Mouse (Mus musculus) myocyte (in vitro differentiated cells): Measurements from ENCODE around the gene Hgf. TPM values are rescaled to one million over a fixed set of nuclear protein-coding genes. Genes with fewer than 3 reads are reported as not detected.

ENCODE experiments used
- H3K27me3 ChIP-seq: one replicate; pipeline ENCODE4 v1.6.1; 2011; ENCODE audit not compliant: control insufficient read depth, insufficient read depth, insufficient read length
- H3K36me3 ChIP-seq: one replicate; pipeline ENCODE4 v1.6.1; 2011; ENCODE audit not compliant: control insufficient read depth, insufficient read depth
- H3K4me2 ChIP-seq: one replicate; pipeline ENCODE4 v1.6.1; 2011; ENCODE audit warnings: low read depth, control low read depth
- H3K4me3 ChIP-seq: one replicate; pipeline ENCODE4 v1.5.1; 2011; ENCODE audit warnings: mild to moderate bottlenecking, control low read depth, moderate library complexity
- H3K79me2 ChIP-seq: one replicate; pipeline ENCODE4 v1.6.1; 2011; ENCODE audit not compliant: control insufficient read depth, insufficient read depth
- H3ac ChIP-seq: one replicate; pipeline ENCODE4 v1.6.1; 2011; ENCODE audit not compliant: control insufficient read depth, insufficient read length
- CEBPB ChIP-seq: IDR thresholded peaks from 2 replicates; pipeline ENCODE4 v1.6.1; 2011; ENCODE audit warnings: mild to moderate bottlenecking, moderate library complexity; ENCODE audit not compliant: poor library complexity, insufficient read depth, severe bottlenecking
- E2F4 ChIP-seq: IDR thresholded peaks from one replicate; pipeline ENCODE4 v1.6.1; 2011; ENCODE audit warnings: mild to moderate bottlenecking, control low read depth, moderate library complexity; ENCODE audit not compliant: insufficient read depth
- MAX ChIP-seq: IDR thresholded peaks from one replicate; pipeline ENCODE4 v1.6.1; 2011; ENCODE audit warnings: low read depth, mild to moderate bottlenecking, control low read depth
- MYOD1 ChIP-seq, 3 experiments: IDR thresholded peaks; one replicate each; pipeline ENCODE4 v1.6.1; 2011; ENCODE audit warnings: control low read depth in 2 of 3, low read depth in 2 of 3, mild to moderate bottlenecking in 2 of 3, moderate library complexity in 1 of 3; ENCODE audit not compliant: insufficient read length in 2 of 3, control insufficient read depth in 1 of 3
- MYOG ChIP-seq, 3 experiments: IDR thresholded peaks; one replicate each; pipeline ENCODE4 v1.6.1; 2011; ENCODE audit warnings: control low read depth in 2 of 3, low read depth in 2 of 3, mild to moderate bottlenecking in 2 of 3; ENCODE audit not compliant: insufficient read length in 2 of 3, control insufficient read depth in 1 of 3, insufficient read depth in 1 of 3
- POLR2A ChIP-seq: IDR thresholded peaks from one replicate; pipeline ENCODE4 v1.6.1; 2011; ENCODE audit warnings: low read depth, mild to moderate bottlenecking, control low read depth, moderate library complexity; ENCODE audit not compliant: insufficient read length
- POLR2AphosphoS2 ChIP-seq: IDR thresholded peaks from one replicate; pipeline ENCODE4 v1.6.1; 2011; ENCODE audit warnings: low read depth, control low read depth; ENCODE audit not compliant: insufficient read length
- REST ChIP-seq: IDR thresholded peaks from one replicate; pipeline ENCODE4 v1.6.1; 2011; ENCODE audit warnings: mild to moderate bottlenecking, control low read depth, moderate library complexity; ENCODE audit not compliant: insufficient read depth, insufficient read length
- SRF ChIP-seq: IDR thresholded peaks from one replicate; pipeline ENCODE4 v1.6.1; 2011; ENCODE audit warnings: low read depth; ENCODE audit not compliant: control insufficient read depth, insufficient read length
- TCF12 ChIP-seq: IDR thresholded peaks from one replicate; pipeline ENCODE4 v1.6.1; 2011; ENCODE audit warnings: mild to moderate bottlenecking, control low read depth; ENCODE audit not compliant: poor library complexity, insufficient read depth, severe bottlenecking
- TCF3 ChIP-seq: IDR thresholded peaks from one replicate; pipeline ENCODE4 v1.6.1; 2011; ENCODE audit warnings: low read depth, control low read depth; ENCODE audit not compliant: insufficient read length
- USF1 ChIP-seq: IDR thresholded peaks from one replicate; pipeline ENCODE4 v1.6.1; 2011; ENCODE audit warnings: low read depth, mild to moderate bottlenecking, control low read depth, moderate library complexity
- polyA plus RNA-seq: library from polyadenylated mRNA; unstranded; fragments of >200 nt; fragmentation: generic; extraction: Trizol; gene quantifications from one replicate; pipeline ENCODE4 v1.2.1, GENCODE M21; 2012; ENCODE audit warnings: missing spikeins

Hgf gene
- polyA plus RNA-seq, 1 experiment, result 2.1 TPM

- Histone ChIP-seq H3K4me2 (no peak overlapping the region), H3K79me2 (no peaks in the 10 kb centered on the region), H3ac (no peak overlapping the region), H3K36me3 (no peaks in the 10 kb centered on the region), H3K4me3 (no peak overlapping the region), H3K27me3 (no peaks in the 10 kb centered on the region)
- TF ChIP-seq SRF, result no peak
- TF ChIP-seq POLR2A, result no peak
- no peak for TF ChIP-seq MAX
- no peak for TF ChIP-seq POLR2AphosphoS2
- TF ChIP-seq MYOD1 (IDR thresholded peaks at IDR 0.05; ENCODE audit: control insufficient read depth in 1 of 3, insufficient read length in 2 of 3, low read depth in 2 of 3), result no peak
- TF ChIP-seq REST, result no peak
- no peak; the same call in 1 of the 2 replicates for TF ChIP-seq CEBPB
- no peak for TF ChIP-seq TCF3
- no peak for TF ChIP-seq TCF12
- TF ChIP-seq E2F4, result no peak
- no peak for TF ChIP-seq MYOG (IDR thresholded peaks at IDR 0.05; ENCODE audit: control insufficient read depth in 1 of 3, insufficient read depth in 1 of 3, insufficient read length in 2 of 3, low read depth in 2 of 3)
- no peak for TF ChIP-seq USF1
These were observed 94.4 kb downstream of the Hgf start for GRCm38 (mm10) chr5:16647701-16648100.

- Histone ChIP-seq H3ac (no peak overlapping the region), H3K4me2 (no peak overlapping the region), H3K27me3 (no peaks in the 10 kb centered on the region), H3K79me2 (no peaks in the 10 kb centered on the region), H3K36me3 (no peaks in the 10 kb centered on the region), H3K4me3 (no peak overlapping the region)
- TF ChIP-seq REST (no peak), USF1 (no peak), POLR2A (no peak)
These were observed 96.9 kb downstream of the Hgf start for GRCm38 (mm10) chr5:16650240-16650639.

DNA sequence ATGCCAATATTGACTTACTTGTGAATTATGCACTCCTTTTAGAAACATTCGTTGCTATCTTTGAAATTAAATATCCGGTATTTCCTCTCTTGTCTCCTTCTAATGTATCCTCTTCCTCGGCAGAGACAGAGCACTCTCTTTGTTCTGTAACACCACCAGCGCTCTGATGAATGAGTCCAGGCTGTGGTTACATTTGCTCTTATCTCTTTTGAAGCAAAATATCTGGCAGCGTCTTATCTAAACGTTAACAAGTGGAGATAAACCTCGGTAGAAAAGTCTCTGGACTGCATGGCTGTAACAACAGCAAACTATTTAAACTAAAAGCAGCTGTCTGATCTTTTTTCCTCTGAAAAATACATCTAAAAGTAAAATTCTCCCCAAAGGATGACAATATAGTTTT is 100.7 kb downstream of the Hgf start:
- H3K4me2 ChIP-seq, result no peak overlapping the region
- H3K36me3 ChIP-seq, result no peaks in the 10 kb centered on the region

More for the DNA sequence above, 100.7 kb downstream of the Hgf start:
- TF ChIP-seq POLR2AphosphoS2, result no peak
- TF ChIP-seq TCF12, result no peak
- no peak for TF ChIP-seq USF1
- TF ChIP-seq POLR2A, result no peak
- TF ChIP-seq SRF, result no peak
- no peak for TF ChIP-seq CEBPB
- no peak for TF ChIP-seq E2F4
- TF ChIP-seq REST, result no peak
- no peak for TF ChIP-seq TCF3
- TF ChIP-seq MYOG (IDR thresholded peaks at IDR 0.05; ENCODE audit: control insufficient read depth in 1 of 3, insufficient read depth in 1 of 3, insufficient read length in 2 of 3, low read depth in 2 of 3), result no peak
- TF ChIP-seq MYOD1 (IDR thresholded peaks at IDR 0.05; ENCODE audit: control insufficient read depth in 1 of 3, insufficient read length in 2 of 3, low read depth in 2 of 3), result no peak
- TF ChIP-seq MAX, result no peak
- no peaks in the 10 kb centered on the region for H3K79me2 ChIP-seq
- H3K4me3 ChIP-seq, result no peak overlapping the region
- H3K27me3 ChIP-seq, result no peaks in the 10 kb centered on the region
- no peak overlapping the region for H3ac ChIP-seq

Other genes starting within 250 kb of the Hgf start
- 0.01 TPM for gene Gm28710, start 238.3 kb downstream of the Hgf start, polyA plus RNA-seq